Mouse (Mus musculus): ENCODE data around the gene Tmem198. TPM values are rescaled to one million over a fixed set of nuclear protein-coding genes. Genes with fewer than 3 reads are reported as not detected.
A peak's percentile ranks its signal among the peaks of the same experiment; 100 is the strongest.

Gene Tmem198
- polyA plus RNA-seq, 1 experiment: 8.9 TPM

- Histone ChIP-seq H3K4me1 (ENCODE audit: control insufficient read depth, insufficient read depth, low read length) (peaks cover 14% of the 10 kb centered on the region), H3K27ac (ENCODE audit: control insufficient read depth, insufficient read depth, low read depth, low read length) (no peak overlapping the region), H3K27me3 (ENCODE audit: control insufficient read depth, insufficient read depth, low read length) (no peaks in the 10 kb centered on the region), H3K36me3 (ENCODE audit: control insufficient read depth, insufficient read depth, low read length) (no peaks in the 10 kb centered on the region), H3K4me3 (ENCODE audit: control insufficient read depth, low read depth, low read length) (no peak overlapping the region)
- TF ChIP-seq CTCF (IDR thresholded peaks at IDR 0.05; ENCODE audit: control insufficient read depth, insufficient read depth, insufficient replicate concordance, low read depth, low read length) (no peak), POLR2A (IDR thresholded peaks at IDR 0.05; ENCODE audit: control insufficient read depth, low read depth, low read length) (no peak)
These were observed 35.9 kb upstream of the Tmem198 start for GRCm38 (mm10) chr1:75443247-75444024.

GRCm38 (mm10) chr1:75444208-75444607 lies 35.1 kb upstream of the Tmem198 start:
- TF ChIP-seq POLR2A (IDR thresholded peaks at IDR 0.05; ENCODE audit: control insufficient read depth, low read depth, low read length) (no peak), CTCF (IDR thresholded peaks at IDR 0.05; ENCODE audit: control insufficient read depth, insufficient read depth, insufficient replicate concordance, low read depth, low read length) (no peak)
- H3K27me3 ChIP-seq (ENCODE audit: control insufficient read depth, insufficient read depth, low read length): no peaks in the 10 kb centered on the region
- H3K36me3 ChIP-seq (ENCODE audit: control insufficient read depth, insufficient read depth, low read length): no peaks in the 10 kb centered on the region
- no peak overlapping the region for H3K27ac ChIP-seq (ENCODE audit: control insufficient read depth, insufficient read depth, low read depth, low read length)
- H3K4me1 ChIP-seq (ENCODE audit: control insufficient read depth, insufficient read depth, low read length): peaks cover 14% of the 10 kb centered on the region
- no peak overlapping the region for H3K4me3 ChIP-seq (ENCODE audit: control insufficient read depth, low read depth, low read length)

GRCm38 (mm10) chr1:75445141-75445701 lies 34.1 kb upstream of the Tmem198 start:
- no peak overlapping the region for H3K4me3 ChIP-seq (ENCODE audit: control insufficient read depth, low read depth, low read length)
- peaks cover 14% of the 10 kb centered on the region for H3K4me1 ChIP-seq (ENCODE audit: control insufficient read depth, insufficient read depth, low read length)
- H3K36me3 ChIP-seq (ENCODE audit: control insufficient read depth, insufficient read depth, low read length): no peaks in the 10 kb centered on the region
- 0 out of 2 replicates have a peak, but pooled peaks cover 2% of the 10 kb centered on the region for H3K27me3 ChIP-seq (ENCODE audit: control insufficient read depth, insufficient read depth, low read length)
- TF ChIP-seq POLR2A (IDR thresholded peaks at IDR 0.05; ENCODE audit: control insufficient read depth, low read depth, low read length) (no peak), CTCF (IDR thresholded peaks at IDR 0.05; ENCODE audit: control insufficient read depth, insufficient read depth, insufficient replicate concordance, low read depth, low read length) (no peak)
- H3K27ac ChIP-seq (ENCODE audit: control insufficient read depth, insufficient read depth, low read depth, low read length): no peak overlapping the region

DNA sequence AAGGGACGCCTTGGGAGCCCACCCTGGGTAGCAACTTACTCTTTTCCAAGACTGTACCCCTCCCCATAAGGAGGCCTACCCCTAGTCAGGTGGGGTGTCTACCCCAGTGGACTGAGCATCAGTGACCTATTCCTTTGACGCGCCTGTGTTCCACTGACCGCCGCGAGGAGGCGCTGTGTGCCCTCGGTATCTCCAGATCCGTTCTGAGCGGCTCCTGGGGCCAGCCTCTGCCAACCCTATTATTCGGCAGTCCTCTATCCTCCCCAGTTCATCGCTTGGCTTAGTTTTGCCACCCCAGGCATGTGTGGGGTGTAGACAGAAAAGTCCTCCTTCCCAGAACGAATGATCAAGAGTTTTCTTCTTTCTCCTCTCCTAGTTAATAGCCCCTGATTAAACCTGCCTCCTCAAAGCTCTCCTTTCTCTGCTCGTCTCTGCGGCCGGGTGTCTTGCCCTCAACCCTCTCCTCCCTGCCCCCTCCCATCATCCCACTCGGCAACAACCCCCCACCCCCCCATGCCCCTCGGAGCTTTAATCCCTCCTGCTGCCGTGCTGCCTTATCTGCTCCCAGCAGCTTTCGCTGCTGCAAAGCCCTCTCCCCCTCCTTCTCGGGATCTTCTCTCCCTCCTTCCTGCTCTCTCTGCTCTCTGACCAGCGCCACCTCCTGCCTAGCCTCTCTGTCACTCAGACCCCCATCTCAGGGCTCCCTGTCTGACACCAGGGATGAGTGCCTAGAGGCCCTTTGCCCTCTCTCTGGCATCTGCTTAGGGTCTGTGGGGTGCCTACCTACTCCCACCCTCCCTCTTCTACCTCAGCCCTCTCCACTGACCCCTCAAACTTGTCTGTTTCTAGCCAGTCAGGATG lies 33.4 kb upstream of the Tmem198 start:
- Histone ChIP-seq H3K4me3 (ENCODE audit: control insufficient read depth, low read depth, low read length) (no peak overlapping the region), H3K36me3 (ENCODE audit: control insufficient read depth, insufficient read depth, low read length) (no peaks in the 10 kb centered on the region), H3K4me1 (ENCODE audit: control insufficient read depth, insufficient read depth, low read length) (peaks cover 16% of the 10 kb centered on the region), H3K27ac (ENCODE audit: control insufficient read depth, insufficient read depth, low read depth, low read length) (no peak overlapping the region), H3K27me3 (ENCODE audit: control insufficient read depth, insufficient read depth, low read length) (0 out of 2 replicates have a peak, but pooled peaks cover 2% of the 10 kb centered on the region)
- TF ChIP-seq POLR2A (IDR thresholded peaks at IDR 0.05; ENCODE audit: control insufficient read depth, low read depth, low read length): no peak
- TF ChIP-seq CTCF (IDR thresholded peaks at IDR 0.05; ENCODE audit: control insufficient read depth, insufficient read depth, insufficient replicate concordance, low read depth, low read length): peak; percentile 97

- Histone ChIP-seq H3K27ac (ENCODE audit: control insufficient read depth, insufficient read depth, low read depth, low read length) (no peak overlapping the region), H3K36me3 (ENCODE audit: control insufficient read depth, insufficient read depth, low read length) (no peaks in the 10 kb centered on the region), H3K27me3 (ENCODE audit: control insufficient read depth, insufficient read depth, low read length) (0 out of 2 replicates have a peak, but pooled peaks cover 2% of the 10 kb centered on the region), H3K4me3 (ENCODE audit: control insufficient read depth, low read depth, low read length) (no peak overlapping the region), H3K4me1 (ENCODE audit: control insufficient read depth, insufficient read depth, low read length) (peaks cover 17% of the 10 kb centered on the region)
- TF ChIP-seq POLR2A (IDR thresholded peaks at IDR 0.05; ENCODE audit: control insufficient read depth, low read depth, low read length) (no peak), CTCF (IDR thresholded peaks at IDR 0.05; ENCODE audit: control insufficient read depth, insufficient read depth, insufficient replicate concordance, low read depth, low read length) (no peak)
These were observed 32.7 kb upstream of the Tmem198 start for GRCm38 (mm10) chr1:75446656-75447055.

DNA sequence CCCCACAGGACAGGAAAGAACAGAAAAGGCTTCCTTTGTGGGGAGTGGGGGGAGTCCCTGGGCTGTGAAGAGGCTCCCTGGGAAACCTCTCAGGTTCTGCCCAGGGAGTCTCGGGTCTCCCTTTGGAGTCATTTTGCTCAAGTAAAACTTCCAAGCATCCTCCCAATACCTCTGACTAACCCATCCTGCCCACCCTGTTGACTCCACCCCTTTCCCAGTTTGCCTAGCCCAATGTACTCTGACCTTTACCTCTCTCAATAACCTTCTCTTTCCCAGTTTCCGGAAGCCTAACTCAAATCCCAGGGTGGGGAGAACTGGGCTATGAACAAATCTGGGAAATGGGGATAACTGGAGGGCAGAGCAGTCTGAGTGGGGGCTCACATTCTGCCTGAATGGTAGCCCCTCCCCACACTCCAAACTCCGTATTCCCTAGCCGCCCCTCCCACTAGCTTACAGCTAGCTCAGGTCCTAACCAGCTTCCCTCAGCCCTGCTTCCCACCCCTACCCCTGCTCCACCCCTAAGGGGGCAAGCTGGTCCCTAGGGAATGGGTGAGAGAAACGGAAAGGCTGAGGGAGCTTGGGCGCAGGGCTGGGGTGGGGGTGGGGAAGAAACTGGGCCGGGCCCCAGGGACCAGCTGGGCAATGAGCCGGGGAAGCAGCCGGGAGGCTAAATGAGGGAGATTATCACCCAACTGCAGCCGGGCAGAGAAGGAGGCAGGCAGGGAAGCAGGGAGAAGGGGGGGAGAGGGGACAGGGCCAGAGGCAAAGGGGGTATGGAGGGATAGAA lies 31.9 kb upstream of the Tmem198 start:
- Histone ChIP-seq H3K27ac (ENCODE audit: control insufficient read depth, insufficient read depth, low read depth, low read length) (no peak overlapping the region), H3K4me3 (ENCODE audit: control insufficient read depth, low read depth, low read length) (no peak overlapping the region), H3K36me3 (ENCODE audit: control insufficient read depth, insufficient read depth, low read length) (no peaks in the 10 kb centered on the region), H3K27me3 (ENCODE audit: control insufficient read depth, insufficient read depth, low read length) (0 out of 2 replicates have a peak, but pooled peaks cover 2% of the 10 kb centered on the region), H3K4me1 (ENCODE audit: control insufficient read depth, insufficient read depth, low read length) (peaks cover 17% of the 10 kb centered on the region)
- TF ChIP-seq CTCF (IDR thresholded peaks at IDR 0.05; ENCODE audit: control insufficient read depth, insufficient read depth, insufficient replicate concordance, low read depth, low read length) (no peak), POLR2A (IDR thresholded peaks at IDR 0.05; ENCODE audit: control insufficient read depth, low read depth, low read length) (no peak)
